Mouse (Mus musculus): ENCODE data around the gene St13.

Gene St13

DNA sequence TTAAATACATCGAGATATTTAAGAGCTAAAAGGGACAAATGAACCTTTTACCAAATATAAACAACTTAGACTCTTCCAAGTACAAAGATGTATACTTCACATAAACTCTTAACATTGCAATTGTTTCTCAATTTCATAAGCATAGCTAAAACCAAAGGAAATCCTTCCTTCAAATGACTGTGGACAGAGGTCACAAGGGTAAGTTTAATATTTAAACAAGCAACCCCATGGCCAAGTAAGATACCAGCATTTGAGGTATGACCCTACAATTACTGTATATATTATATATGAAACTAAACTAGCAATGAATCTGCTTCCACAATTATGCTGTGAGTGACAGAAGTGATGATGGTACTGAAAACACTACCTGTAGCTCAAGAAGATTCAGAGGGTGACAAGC is 35.6 kb downstream of the St13 start:
- DNase-seq, result no peak

DNA sequence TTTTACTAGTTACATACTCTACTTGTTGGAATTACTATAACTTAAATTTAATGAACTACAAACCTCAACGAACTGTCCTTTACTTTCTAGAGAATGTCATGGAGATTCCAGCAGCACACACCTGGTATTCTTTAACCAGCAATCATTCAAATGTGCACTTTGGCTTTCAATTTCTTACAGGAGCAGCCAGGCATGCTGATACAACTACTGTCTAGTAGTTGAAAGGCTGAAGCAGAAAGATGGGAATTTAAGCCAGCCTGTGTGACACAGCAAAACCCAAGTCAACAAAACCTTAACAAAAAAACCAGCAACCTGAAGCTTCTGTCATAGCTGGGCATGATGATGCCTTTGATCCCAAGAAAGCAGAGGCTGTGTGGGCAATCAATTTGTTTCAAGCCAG is 37.4 kb downstream of the St13 start:
- no peak for DNase-seq

DNA sequence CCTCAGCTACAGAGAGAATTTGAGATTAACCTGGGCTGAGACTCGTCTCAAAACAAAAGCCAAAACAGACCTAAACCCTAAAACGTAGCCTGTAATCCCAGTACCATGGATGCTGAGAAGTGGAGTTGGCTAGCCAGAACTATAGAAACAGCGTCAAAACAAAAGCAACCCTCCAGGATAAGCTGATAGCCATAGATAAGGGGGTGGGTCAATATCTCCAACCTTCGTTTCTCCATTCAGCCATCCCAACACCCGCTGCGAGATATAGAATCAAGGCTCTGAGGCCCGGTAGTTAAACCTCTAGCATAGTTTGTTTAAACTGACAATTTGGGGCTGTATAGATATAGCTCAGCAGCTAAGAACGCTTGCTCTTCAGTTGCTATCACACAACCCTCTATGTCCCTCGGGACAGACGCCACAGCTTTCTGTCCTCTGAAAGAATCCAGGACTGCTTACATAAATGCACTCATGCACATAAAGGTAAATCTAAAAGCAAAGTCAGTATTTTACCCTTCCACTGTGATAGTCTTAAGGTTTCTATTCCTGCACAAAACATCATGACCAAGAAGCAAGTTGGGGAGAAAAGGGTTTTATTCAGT is 38.4 kb downstream of the St13 start:
- no peak for DNase-seq

DNA sequence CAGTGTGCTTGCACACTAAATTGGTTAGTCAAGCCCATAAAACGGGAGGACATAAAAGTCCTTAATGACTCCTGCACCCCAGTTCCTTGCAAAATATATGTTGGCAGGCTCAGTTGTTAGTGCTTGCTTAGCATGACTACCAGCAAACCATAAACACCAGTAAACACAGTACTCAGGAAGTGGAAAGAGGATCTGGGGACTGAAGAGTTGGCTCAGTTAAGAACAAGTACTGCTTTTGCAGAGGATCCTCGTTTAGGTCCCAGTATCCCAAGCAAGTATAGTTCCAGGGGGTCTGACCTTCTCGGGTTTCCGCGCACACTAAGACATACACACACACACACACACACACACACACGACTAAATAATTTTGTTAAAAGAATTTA is 38.9 kb downstream of the St13 start:
- no peak for DNase-seq

GRCm38 (mm10) chr15:81360345-81361021 is 39.4 kb downstream of the St13 start, which contains the start of gene Slc25a17:
Gene Slc25a17 (minus strand): TSS chr15:81360812.
- peak; percentile 94 for DNase-seq

GRCm38 (mm10) chr15:81359421-81359820 is 40.5 kb downstream of the St13 start:
- no peak for DNase-seq

DNA sequence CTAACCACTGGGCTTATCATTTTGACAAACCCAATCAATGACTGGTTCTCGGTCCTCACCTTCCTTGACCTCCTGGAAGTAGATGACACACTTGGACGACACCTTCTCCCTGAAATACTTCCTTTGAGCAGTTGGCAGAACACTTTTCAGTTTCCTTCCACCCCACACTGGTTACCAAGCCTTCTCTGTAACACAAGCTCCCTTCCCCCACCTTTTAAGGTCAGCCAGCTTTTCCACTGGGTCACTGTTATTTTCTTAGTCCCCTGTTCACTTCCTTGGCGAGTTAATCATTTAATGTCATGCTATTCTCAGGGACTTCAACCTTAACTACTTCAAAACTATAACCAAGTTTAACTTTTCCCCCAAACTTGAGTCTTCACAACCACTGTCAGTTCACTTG is 40.9 kb downstream of the St13 start:
- DNase-seq, result peak; percentile 47

DNA sequence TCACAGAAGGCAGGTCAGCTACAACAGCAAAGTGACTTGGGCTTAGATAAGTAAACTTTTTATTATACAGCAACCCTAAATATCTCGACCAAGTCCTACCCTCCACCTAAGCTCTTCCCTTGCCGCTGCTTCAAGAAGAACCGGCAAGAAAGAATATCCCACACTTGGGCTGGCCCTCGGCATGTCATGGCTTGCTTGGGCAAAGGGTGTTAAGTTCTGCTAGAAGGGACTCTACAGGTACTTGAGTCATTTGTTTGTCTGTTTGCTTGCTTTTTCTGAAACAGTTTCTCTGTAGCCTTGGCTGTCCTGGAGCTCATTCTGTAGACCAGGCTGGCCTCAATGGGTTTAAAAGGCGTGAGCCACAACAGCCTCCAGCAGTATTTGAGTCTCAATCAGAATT is 42.9 kb downstream of the St13 start:
- DNase-seq, result no peak

- DNase-seq, result peak; percentile 79
These were observed 44.6 kb downstream of the St13 start for GRCm38 (mm10) chr15:81355146-81355761.

DNA sequence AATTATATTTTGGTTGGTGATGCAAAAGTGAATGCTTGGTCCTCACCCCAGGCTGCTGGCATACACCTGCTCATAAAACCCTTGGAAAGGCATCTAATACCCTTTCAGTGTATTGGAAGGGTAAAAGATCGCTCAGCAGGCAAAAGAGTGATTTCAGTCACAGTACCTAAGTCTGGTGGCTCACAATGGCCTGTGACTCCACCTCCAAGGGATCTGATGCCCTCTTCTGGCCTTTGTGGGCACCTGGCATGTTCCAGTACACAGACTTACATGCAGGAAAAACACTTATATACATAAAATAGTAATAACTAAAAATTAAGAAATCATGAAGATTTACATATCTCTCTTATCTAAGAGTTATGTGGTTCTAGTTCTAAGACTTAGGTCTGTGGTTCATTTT is 47.2 kb downstream of the St13 start:
- DNase-seq, result no peak

- no peak for DNase-seq
These were observed 49.5 kb downstream of the St13 start for GRCm38 (mm10) chr15:81350401-81350800.

DNA sequence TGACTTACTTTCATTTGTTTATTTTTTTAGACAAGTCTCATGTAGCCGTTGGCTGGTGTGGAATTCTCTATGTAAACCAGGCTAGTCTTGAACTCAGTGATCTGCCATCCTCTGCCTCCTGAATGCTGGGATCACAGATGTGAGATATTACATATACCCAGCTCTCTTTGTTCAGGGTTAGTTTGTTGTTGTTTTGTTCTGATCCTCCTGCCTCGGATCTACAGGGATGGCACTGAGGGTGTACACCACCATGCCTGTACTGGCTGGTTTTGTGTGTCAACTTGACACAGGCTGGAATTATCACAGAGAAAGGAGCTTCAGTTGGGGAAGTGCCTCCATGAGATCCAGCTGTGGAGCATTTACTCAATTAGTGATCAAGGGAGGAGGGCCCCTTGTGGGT is 51.5 kb downstream of the St13 start:
- no peak for DNase-seq

DNA sequence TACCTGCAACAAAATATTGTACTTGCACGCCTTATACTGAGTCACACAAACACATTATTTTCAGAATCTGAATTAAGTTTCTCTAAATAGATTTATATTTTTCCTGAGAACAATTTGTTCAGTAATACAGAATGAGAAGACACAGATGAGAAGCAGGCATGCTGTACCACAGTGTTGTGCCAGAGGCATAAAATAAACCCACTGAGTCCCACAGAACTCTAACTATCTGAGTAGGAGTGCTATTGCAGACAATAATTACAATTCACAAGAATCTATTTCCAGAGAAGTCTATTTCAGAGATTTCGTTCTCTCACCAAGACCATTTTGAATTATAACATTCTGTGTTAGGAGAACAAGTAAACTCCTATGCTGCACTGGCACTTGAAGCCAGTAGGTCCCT is 52.4 kb downstream of the St13 start:
- no peak for DNase-seq

- DNase-seq, result no peak
These were observed 58.5 kb downstream of the St13 start for GRCm38 (mm10) chr15:81341426-81341825.

GRCm38 (mm10) chr15:81339158-81339557 is 60.7 kb downstream of the St13 start:
- DNase-seq, result no peak

DNA sequence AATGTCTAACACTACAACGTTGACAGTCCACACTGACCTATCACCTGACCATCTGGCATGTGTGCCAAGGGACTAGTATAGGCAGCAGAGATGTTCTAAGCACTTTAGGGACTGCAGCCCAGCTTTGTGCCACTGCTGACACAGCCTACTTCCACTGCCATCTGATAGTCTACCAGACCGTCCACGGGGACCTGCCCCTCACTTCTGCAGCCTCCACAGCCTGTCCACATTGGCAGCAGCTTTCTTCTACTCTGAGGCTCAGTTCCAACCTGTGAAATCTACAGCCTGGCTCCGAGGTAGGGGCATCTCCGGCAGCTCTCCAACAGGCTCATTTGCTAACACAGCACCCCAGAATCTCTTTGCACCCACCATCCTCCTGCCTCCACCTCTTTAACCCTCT is 63.4 kb downstream of the St13 start:
- DNase-seq, result no peak

- DNase-seq, result no peak
These were observed 67.4 kb downstream of the St13 start for GRCm38 (mm10) chr15:81332517-81332916.

DNA sequence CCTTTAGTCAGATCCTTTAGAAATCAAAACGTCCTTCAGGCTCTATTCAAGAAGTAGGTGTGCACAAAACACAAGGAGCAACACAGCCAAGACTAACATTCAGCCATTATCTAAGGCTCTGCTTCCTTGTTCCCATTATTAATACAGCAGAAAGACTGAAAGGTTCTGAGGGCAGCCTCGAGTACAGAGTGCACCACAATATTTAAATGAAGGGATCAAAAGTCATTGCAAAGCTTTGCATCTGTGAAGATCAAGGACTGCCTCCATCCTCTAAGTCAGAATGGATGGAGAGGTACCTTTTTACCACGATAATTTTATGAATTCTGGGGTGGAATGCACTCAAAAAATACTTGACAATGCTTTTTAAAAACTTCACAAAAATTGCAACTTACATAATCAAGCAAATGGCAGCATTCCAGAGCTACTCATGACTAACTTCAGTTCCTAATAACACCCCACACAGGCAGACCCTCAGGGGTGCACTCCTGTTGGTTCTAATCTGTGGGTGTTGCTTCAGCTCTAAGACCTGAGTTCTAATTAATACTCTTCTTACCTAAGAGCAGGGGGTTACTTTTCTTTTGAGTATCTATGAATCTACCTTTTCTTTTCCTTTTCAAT is 69.0 kb downstream of the St13 start:
- DNase-seq, result no peak

GRCm38 (mm10) chr15:81329721-81330369 is 70.0 kb downstream of the St13 start:
- DNase-seq, result no peak

GRCm38 (mm10) chr15:81327501-81327900 is 72.4 kb downstream of the St13 start:
- no peak for DNase-seq

DNA sequence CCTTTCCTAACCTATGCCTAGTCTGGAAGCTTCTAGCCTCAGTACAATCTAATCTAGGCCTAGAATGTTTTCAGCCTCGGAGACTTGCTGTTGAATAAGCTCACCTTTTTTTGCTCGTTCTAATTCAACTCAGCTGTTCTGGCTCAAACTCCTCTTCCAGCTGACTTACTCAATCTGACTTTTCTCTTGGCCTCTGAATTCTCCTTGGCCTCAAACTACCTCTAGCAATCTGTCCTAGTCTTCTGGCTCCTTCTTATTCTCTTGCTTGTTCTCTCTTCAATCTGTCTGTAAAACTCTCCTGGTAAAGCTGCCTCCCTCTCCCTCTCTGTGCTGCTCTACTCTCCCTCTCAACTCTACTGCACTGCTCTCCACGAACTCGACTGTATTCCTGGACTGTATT is 74.9 kb downstream of the St13 start:
- DNase-seq, result no peak

GRCm38 (mm10) chr15:81320137-81320536 is 79.7 kb downstream of the St13 start:
- DNase-seq, result no peak

- DNase-seq, result no peak
These were observed 80.4 kb downstream of the St13 start for GRCm38 (mm10) chr15:81319462-81319861.

- no peak for DNase-seq
These were observed 85.9 kb downstream of the St13 start for GRCm38 (mm10) chr15:81313928-81314327.

Data from kidney, adult 18-20 months (tissue).